Comparison of ENCODE assay signal across 8 mouse cellular contexts in genomic region chr7:98341475-98341874, GRCm38 (mm10). TPM values are rescaled to one million over a fixed set of nuclear protein-coding genes. Genes with fewer than 3 reads are reported as not detected.
A peak's percentile ranks its signal among the peaks of the same experiment; 100 is the strongest.
DNase-seq lines count a peak whose midpoint lies in the region; ATAC-seq and TF ChIP-seq lines count a peak whose summit lies in the region.

No protein-coding gene starts in this region.

- H3K4me3 ChIP-seq in G1E (ENCODE audit: low read depth, low read length) = peak overlapping the region; percentile 70
- H3K4me3 ChIP-seq in forebrain, postnatal 0 days (ENCODE audit: low read depth, low read length) = peak overlapping the region; percentile 35
- peak overlapping the region; percentile 34 for H3K4me3 ChIP-seq in lung, embryonic 14.5 days (ENCODE audit: low read depth, low read length)

- H3K27me3 ChIP-seq in G1E (ENCODE audit: insufficient read depth, low read length) = peaks cover 15% of the 10 kb centered on the region
- H3K27me3 ChIP-seq in forebrain, postnatal 0 days (ENCODE audit: insufficient read depth, low read length) = no peaks in the 10 kb centered on the region
- H3K27me3 ChIP-seq in lung, embryonic 14.5 days (ENCODE audit: insufficient read depth, low read length) = no peaks in the 10 kb centered on the region

- H3K36me3 ChIP-seq in G1E (replicated peaks) = no peaks in the 10 kb centered on the region
- no peaks in the 10 kb centered on the region for H3K36me3 ChIP-seq in forebrain, postnatal 0 days (ENCODE audit: insufficient read depth)
- H3K36me3 ChIP-seq in lung, embryonic 14.5 days (ENCODE audit: insufficient read depth) = no peaks in the 10 kb centered on the region

- peak; percentile 62 for ATAC-seq in G1E (ENCODE audit: extremely low read depth, insufficient number of reproducible peaks, low FRiP score, poor library complexity, severe bottlenecking)
- peak; percentile 78 for ATAC-seq in forebrain, postnatal 0 days
- peak; percentile 80 for ATAC-seq in lung, embryonic 14.5 days (ENCODE audit: insufficient read depth)
- ATAC-seq in neutrophil, adult 5-6 weeks (ENCODE audit: extremely low read depth, insufficient number of reproducible peaks, low FRiP score, poor library complexity, severe bottlenecking) = peak; percentile 84

- WGBS in forebrain, postnatal 0 days = 4% methylated on average over 13 of the region's 13 CpGs
- 2% methylated on average over 13 of the region's 13 CpGs for WGBS in lung, embryonic 14.5 days

- H3K9ac ChIP-seq in forebrain, postnatal 0 days = peak overlapping the region; percentile 41
- H3K9ac ChIP-seq in lung, embryonic 14.5 days = peak overlapping the region; percentile 59

- peaks cover 45% of the 10 kb centered on the region for H3K4me1 ChIP-seq in G1E (ENCODE audit: insufficient read depth, low read depth, low read length)
- H3K4me1 ChIP-seq in forebrain, postnatal 0 days (ENCODE audit: insufficient read depth) = 0 out of 2 replicates have a peak, but pooled peaks cover 3% of the 10 kb centered on the region
- no peaks in the 10 kb centered on the region for H3K4me1 ChIP-seq in lung, embryonic 14.5 days (ENCODE audit: insufficient read depth)

- peak; percentile 59 for DNase-seq in G1E (ENCODE audit: low spot score)
- DNase-seq in cerebellum, adult 18-20 months = peak; percentile 70 to 71
- DNase-seq in forebrain, postnatal 0 days = peak; percentile 89
- DNase-seq in heart, postnatal 4 days = peak; percentile 94
- peak; percentile 57 to 88 for DNase-seq in layer of hippocampus, adult 8-10 months (ENCODE audit: low spot score in 2 of 2)
- peak; percentile 98 for DNase-seq in lung, embryonic 14.5 days
- peak; percentile 78 for DNase-seq in testis, postnatal 14 days (ENCODE audit: low spot score)

- TF ChIP-seq CTCF in G1E (IDR thresholded peaks at IDR 0.05; ENCODE audit: low read depth, low read length) = peak; percentile 42
- peak; percentile 89 for TF ChIP-seq CTCF in forebrain, postnatal 0 days (IDR thresholded peaks at IDR 0.05; ENCODE audit: low read depth)
- TF ChIP-seq CTCF in lung, embryonic 14.5 days (IDR thresholded peaks at IDR 0.05; ENCODE audit: low read depth) = peak; percentile 89

- peak overlapping the region; percentile 61 for H3K4me2 ChIP-seq in forebrain, postnatal 0 days (ENCODE audit: low read depth)
- peak overlapping the region; percentile 71 for H3K4me2 ChIP-seq in lung, embryonic 14.5 days

- H3K27ac ChIP-seq in forebrain, postnatal 0 days (ENCODE audit: low read depth, low read length) = no peak overlapping the region
- H3K27ac ChIP-seq in lung, embryonic 14.5 days (ENCODE audit: low read depth) = no peak overlapping the region

- no peaks in the 10 kb centered on the region for H3K9me3 ChIP-seq in G1E (replicated peaks)
- H3K9me3 ChIP-seq in forebrain, postnatal 0 days (ENCODE audit: low read length) = no peaks in the 10 kb centered on the region
- no peaks in the 10 kb centered on the region for H3K9me3 ChIP-seq in lung, embryonic 14.5 days (ENCODE audit: low read depth, low read length)

RNA-seq across cellular contexts. Expression of gene Tsku, which starts 19.7 kb away (rescaled TPM):
- total RNA-seq in G1E (2014; fragmentation: Nextera tagmentation) (not detected in 2 replicates), G1E (2017) (not detected in 2 replicates)
- not detected in 2 replicates for polyA plus RNA-seq in G1E (2012)
- 20.2 and 24.8 TPM in 2 replicates for total RNA-seq in forebrain, postnatal 0 days (2014; rRNA removed)
- polyA plus RNA-seq in forebrain, postnatal 0 days (2015; fragmentation: Nextera tagmentation; extraction: Ambion mirVana) = 5.4 and 6.2 TPM in 2 replicates
- 1 to 10 TPM; 8.7 to 9.2 TPM for total RNA-seq in heart, postnatal 4 days (2021)
- 1 to 10 TPM; 1.6 to 2.8 (median 2.3) TPM for total RNA-seq in layer of hippocampus, adult 8-10 months (2022)
- polyA plus RNA-seq in lung, embryonic 14.5 days (2014; fragmentation: Nextera tagmentation; extraction: Ambion mirVana) = 13.8 and 15.9 TPM in 2 replicates
- not detected in 2 replicates for total RNA-seq in neutrophil, adult 5-6 weeks (2017)

RNA-seq across cellular contexts. Expression of gene Acer3, which starts 20.5 kb away (rescaled TPM):
- total RNA-seq in G1E (2014; fragmentation: Nextera tagmentation) = 67.7 and 88.3 TPM in 2 replicates
- 133 and 145 TPM in 2 replicates for total RNA-seq in G1E (2017)
- 5.7 and 12.1 TPM in 2 replicates for polyA plus RNA-seq in G1E (2012)
- total RNA-seq in forebrain, postnatal 0 days (2014; rRNA removed) = 12.1 TPM in 2 replicates
- 7.9 and 14.1 TPM in 2 replicates for polyA plus RNA-seq in forebrain, postnatal 0 days (2015; fragmentation: Nextera tagmentation; extraction: Ambion mirVana)
- 10 to 100 TPM; 18.0 to 22.0 TPM for total RNA-seq in heart, postnatal 4 days (2021)
- total RNA-seq in layer of hippocampus, adult 8-10 months (2022) = 10 to 100 TPM; 22.7 to 32.0 (median 24.3) TPM
- polyA plus RNA-seq in lung, embryonic 14.5 days (2014; fragmentation: Nextera tagmentation; extraction: Ambion mirVana) = 22.2 and 27.9 TPM in 2 replicates
- total RNA-seq in neutrophil, adult 5-6 weeks (2017) = 7.4 and 9.8 TPM in 2 replicates
